Mouse (Mus musculus) heart, adult 2 months (tissue): ENCODE results near the gene Marveld2.

Experiments
- CTCF ChIP-seq: fragments of 200-600 bp; IDR thresholded peaks from 2 replicates; pipeline ENCODE4 v1.8.1; 2022; ENCODE audit warnings: antibody characterized with exemption, mild to moderate bottlenecking, moderate library complexity
- EP300 ChIP-seq: fragments of 200-500 bp; IDR thresholded peaks from 2 replicates; pipeline ENCODE4 v1.6.1; 2011; ENCODE audit warnings: low read depth, low read length, control low read depth; ENCODE audit not compliant: insufficient read depth
- POLR2A ChIP-seq: fragments of 200-500 bp; IDR thresholded peaks from 2 replicates; pipeline ENCODE4 v1.6.1; 2011; ENCODE audit warnings: mild to moderate bottlenecking, low read depth, low read length, control low read depth; ENCODE audit not compliant: insufficient read depth

- TF ChIP-seq CTCF (no peak), POLR2A (no peak), EP300 (no peak)
These were observed 17.4 kb upstream of the Marveld2 start for GRCm38 (mm10) chr13:100634106-100634691.
